8 mouse cellular contexts compared by ENCODE assay signal in genomic region chr2:71453917-71454260, GRCm38 (mm10). TPM values are rescaled to one million over a fixed set of nuclear protein-coding genes. Genes with fewer than 3 reads are reported as not detected.
DNase-seq lines count a peak whose midpoint lies in the region; ATAC-seq and TF ChIP-seq lines count a peak whose summit lies in the region.

No protein-coding gene starts in this region.

- H3K4me3 ChIP-seq in lung, embryonic 14.5 days (ENCODE audit: low read depth, low read length) = peak overlapping the region; percentile 70
- peak overlapping the region; percentile 78 for H3K4me3 ChIP-seq in forebrain, embryonic 10.5 days
- peak overlapping the region; percentile 68 for H3K4me3 ChIP-seq in limb, embryonic 12.5 days (replicated peaks)
- H3K4me3 ChIP-seq in neural tube, embryonic 15.5 days (replicated peaks) = peak overlapping the region; percentile 68

- H3K4me1 ChIP-seq in lung, embryonic 14.5 days (ENCODE audit: insufficient read depth) = no peaks in the 10 kb centered on the region
- H3K4me1 ChIP-seq in forebrain, embryonic 10.5 days = peaks cover 30% of the 10 kb centered on the region
- peaks cover 4% of the 10 kb centered on the region; the same call in 1 of the 2 replicates for H3K4me1 ChIP-seq in limb, embryonic 12.5 days (replicated peaks)
- H3K4me1 ChIP-seq in neural tube, embryonic 15.5 days = peaks cover 11% of the 10 kb centered on the region

- no peaks in the 10 kb centered on the region for H3K27me3 ChIP-seq in lung, embryonic 14.5 days (ENCODE audit: insufficient read depth, low read length)
- peaks cover 24% of the 10 kb centered on the region for H3K27me3 ChIP-seq in forebrain, embryonic 10.5 days (ENCODE audit: poor library complexity, severe bottlenecking)
- no peaks in the 10 kb centered on the region; the same call in 1 of the 2 replicates for H3K27me3 ChIP-seq in limb, embryonic 12.5 days
- H3K27me3 ChIP-seq in neural tube, embryonic 15.5 days (replicated peaks) = peaks cover 3% of the 10 kb centered on the region; the same call in 1 of the 2 replicates

- no peak for TF ChIP-seq CTCF in lung, embryonic 14.5 days (IDR thresholded peaks at IDR 0.05; ENCODE audit: low read depth)

- peak overlapping the region; percentile 84 for H3K4me2 ChIP-seq in lung, embryonic 14.5 days
- H3K4me2 ChIP-seq in limb, embryonic 12.5 days = peak overlapping the region; percentile 70
- H3K4me2 ChIP-seq in neural tube, embryonic 15.5 days = peak overlapping the region; percentile 81

- no peaks in the 10 kb centered on the region for H3K9me3 ChIP-seq in lung, embryonic 14.5 days (ENCODE audit: low read depth, low read length)
- no peaks in the 10 kb centered on the region for H3K9me3 ChIP-seq in forebrain, embryonic 10.5 days
- H3K9me3 ChIP-seq in limb, embryonic 12.5 days = no peaks in the 10 kb centered on the region
- no peaks in the 10 kb centered on the region for H3K9me3 ChIP-seq in neural tube, embryonic 15.5 days (replicated peaks)

- 29% methylated on average over 4 of the region's 4 CpGs for WGBS in lung, embryonic 14.5 days
- 43% methylated on average over 4 of the region's 4 CpGs for WGBS in forebrain, embryonic 10.5 days
- WGBS in limb, embryonic 12.5 days = 45% methylated on average over 4 of the region's 4 CpGs
- WGBS in neural tube, embryonic 15.5 days = 49% methylated on average over 4 of the region's 4 CpGs

- no peak for DNase-seq in lung, embryonic 14.5 days
- no peak for DNase-seq in lung, postnatal 25 days (ENCODE audit: low spot score)
- DNase-seq in forebrain, embryonic 10.5 days (ENCODE audit: extremely low spot score, low spot score) = no peak
- DNase-seq in left cerebral cortex, adult 9 months (ENCODE audit: low spot score in 2 of 2) = no peak
- no peak for DNase-seq in layer of hippocampus, postnatal 14 days (ENCODE audit: low spot score in 2 of 2)
- DNase-seq in layer of hippocampus, postnatal 10 days (ENCODE audit: low spot score in 2 of 2) = no peak

- ATAC-seq in lung, embryonic 14.5 days (ENCODE audit: insufficient read depth) = no peak
- ATAC-seq in limb, embryonic 12.5 days (ENCODE audit: insufficient number of reproducible peaks, insufficient read depth, low FRiP score, low TSS enrichment, low read depth) = no peak
- ATAC-seq in neural tube, embryonic 15.5 days (ENCODE audit: low FRiP score) = no peak

- H3K36me3 ChIP-seq in lung, embryonic 14.5 days (ENCODE audit: insufficient read depth) = no peaks in the 10 kb centered on the region
- no peaks in the 10 kb centered on the region for H3K36me3 ChIP-seq in forebrain, embryonic 10.5 days (replicated peaks)
- H3K36me3 ChIP-seq in limb, embryonic 12.5 days = no peaks in the 10 kb centered on the region
- no peaks in the 10 kb centered on the region for H3K36me3 ChIP-seq in neural tube, embryonic 15.5 days

- H3K9ac ChIP-seq in lung, embryonic 14.5 days = peak overlapping the region; percentile 54
- no peak overlapping the region for H3K9ac ChIP-seq in limb, embryonic 12.5 days (replicated peaks)
- H3K9ac ChIP-seq in neural tube, embryonic 15.5 days (replicated peaks) = peak overlapping the region; percentile 44; the same call in 1 of the 2 replicates

- H3K27ac ChIP-seq in lung, embryonic 14.5 days (ENCODE audit: low read depth) = no peak overlapping the region
- H3K27ac ChIP-seq in forebrain, embryonic 10.5 days = peak overlapping the region; percentile 87
- no peak overlapping the region for H3K27ac ChIP-seq in limb, embryonic 12.5 days
- no peak overlapping the region; the same call in 1 of the 2 replicates for H3K27ac ChIP-seq in neural tube, embryonic 15.5 days (replicated peaks)

RNA-seq across cellular contexts. Expression of gene Metap1d, which starts 0.8 kb away (rescaled TPM):
- 33.3 and 37.1 TPM in 2 replicates for polyA plus RNA-seq in lung, embryonic 14.5 days (2014; fragmentation: Nextera tagmentation; extraction: Ambion mirVana)
- 26.7 and 27.9 TPM in 2 replicates for polyA plus RNA-seq in forebrain, embryonic 10.5 days (2016; fragmentation: Nextera tagmentation; extraction: Ambion mirVana)
- 42.8 and 43.3 TPM in 2 replicates for polyA plus RNA-seq in limb, embryonic 12.5 days (2016; fragmentation: Nextera tagmentation; extraction: Ambion mirVana)
- 32.8 and 33.4 TPM in 2 replicates for polyA plus RNA-seq in neural tube, embryonic 15.5 days (2015; fragmentation: Nextera tagmentation; extraction: Ambion mirVana)
- total RNA-seq in layer of hippocampus, postnatal 14 days (2021) = 10 to 100 TPM; 23.3 to 25.0 TPM
- 10 to 100 TPM; 19.7 to 26.4 TPM for total RNA-seq in layer of hippocampus, postnatal 10 days (2021)
